ENCODE assay signal across 22 mouse cellular contexts in genomic region chr1:182897071-182897470, GRCm38 (mm10). TPM values are rescaled to one million over a fixed set of nuclear protein-coding genes. Genes with fewer than 3 reads are reported as not detected.
DNase-seq lines count a peak whose midpoint lies in the region; ATAC-seq lines count a peak whose summit lies in the region.
"Had no signal": no experiment of that assay in that cellular context is flagged by ENCODE, and none has a peak within 500 bp of the region (broad histone marks: within the 10 kb centered on the region; RNA-seq: fewer than 3 reads in every experiment).

No protein-coding gene starts in this region.

- peaks cover 2% of the 10 kb centered on the region for H3K36me3 ChIP-seq in hindbrain, embryonic 12.5 days
- H3K36me3 ChIP-seq in hindbrain, embryonic 11.5 days (ENCODE audit: control insufficient read depth, insufficient read depth, low read length): no peaks in the 10 kb centered on the region
- peaks cover 3% of the 10 kb centered on the region; the same call in 1 of the 2 replicates for H3K36me3 ChIP-seq in midbrain, embryonic 13.5 days
- H3K36me3 ChIP-seq in midbrain, embryonic 14.5 days (ENCODE audit: control insufficient read depth, insufficient read depth, low read length): no peaks in the 10 kb centered on the region; the same call in 1 of the 2 replicates
- H3K36me3 ChIP-seq in hindbrain, embryonic 15.5 days: 0 out of 2 replicates have a peak, but pooled peaks cover 2% of the 10 kb centered on the region
- H3K36me3 ChIP-seq in neural tube, embryonic 15.5 days: peaks cover 6% of the 10 kb centered on the region; the same call in 1 of the 2 replicates
- H3K36me3 ChIP-seq: embryonic facial prominence, embryonic 10.5 days; embryonic facial prominence, embryonic 15.5 days; heart, embryonic 12.5 days; liver, embryonic 12.5 days had no signal

- DNase-seq in hindbrain, embryonic 11.5 days (ENCODE audit: low spot score): no peak
- no peak for DNase-seq in midbrain, embryonic 14.5 days
- DNase-seq in embryo, embryonic 11 days: no peak
- DNase-seq: adrenal gland, postnatal 25 days; B cell, adult 2 months; heart, adult 2 months; kidney, adult 8-10 months; kidney, postnatal 10 days; liver, postnatal 0 days; lung, postnatal 4 days had no signal

- no peaks in the 10 kb centered on the region for H3K9me3 ChIP-seq in hindbrain, embryonic 12.5 days (replicated peaks)
- H3K9me3 ChIP-seq in hindbrain, embryonic 11.5 days (ENCODE audit: control insufficient read depth, low read length): no peaks in the 10 kb centered on the region
- H3K9me3 ChIP-seq in midbrain, embryonic 13.5 days: no peaks in the 10 kb centered on the region
- H3K9me3 ChIP-seq in midbrain, embryonic 14.5 days (ENCODE audit: control insufficient read depth, low read length): no peaks in the 10 kb centered on the region
- H3K9me3 ChIP-seq in hindbrain, embryonic 15.5 days: no peaks in the 10 kb centered on the region
- no peaks in the 10 kb centered on the region for H3K9me3 ChIP-seq in neural tube, embryonic 15.5 days (replicated peaks)
- H3K9me3 ChIP-seq: embryonic facial prominence, embryonic 10.5 days; embryonic facial prominence, embryonic 15.5 days; heart, embryonic 12.5 days; liver, embryonic 12.5 days had no signal

- H3K4me3 ChIP-seq in hindbrain, embryonic 12.5 days: no peak overlapping the region
- H3K4me3 ChIP-seq in hindbrain, embryonic 11.5 days (ENCODE audit: low read depth, low read length): no peak overlapping the region
- no peak overlapping the region for H3K4me3 ChIP-seq in midbrain, embryonic 13.5 days (replicated peaks)
- H3K4me3 ChIP-seq in midbrain, embryonic 14.5 days (replicated peaks; ENCODE audit: low read depth, low read length): no peak overlapping the region
- H3K4me3 ChIP-seq in hindbrain, embryonic 15.5 days: no peak overlapping the region
- no peak overlapping the region for H3K4me3 ChIP-seq in neural tube, embryonic 15.5 days (replicated peaks)
- H3K4me3 ChIP-seq: embryonic facial prominence, embryonic 10.5 days; embryonic facial prominence, embryonic 15.5 days; heart, adult 2 months; heart, embryonic 12.5 days; left cerebral cortex, adult 2 months; liver, embryonic 12.5 days; megakaryocyte, embryonic 14.5 days had no signal

- no peak overlapping the region for H3K9ac ChIP-seq in hindbrain, embryonic 12.5 days
- H3K9ac ChIP-seq in hindbrain, embryonic 11.5 days (ENCODE audit: low read depth, low read length): no peak overlapping the region
- H3K9ac ChIP-seq in midbrain, embryonic 13.5 days (replicated peaks): no peak overlapping the region
- H3K9ac ChIP-seq in midbrain, embryonic 14.5 days (replicated peaks; ENCODE audit: low read length): no peak overlapping the region
- no peak overlapping the region for H3K9ac ChIP-seq in hindbrain, embryonic 15.5 days
- no peak overlapping the region for H3K9ac ChIP-seq in neural tube, embryonic 15.5 days (replicated peaks)
- H3K9ac ChIP-seq: embryonic facial prominence, embryonic 15.5 days; heart, embryonic 12.5 days; liver, embryonic 12.5 days; liver, postnatal 0 days had no signal

- no peak; the same call in 1 of the 2 replicates for ATAC-seq in hindbrain, embryonic 12.5 days (ENCODE audit: low FRiP score)
- ATAC-seq in hindbrain, embryonic 11.5 days (ENCODE audit: low FRiP score): no peak
- ATAC-seq in midbrain, embryonic 13.5 days: 0 out of 2 replicates have a peak, but pooled peaks have one; percentile 55
- ATAC-seq in midbrain, embryonic 14.5 days (ENCODE audit: low FRiP score, low TSS enrichment): no peak
- no peak for ATAC-seq in hindbrain, embryonic 15.5 days (ENCODE audit: low FRiP score, low read depth)
- 0 out of 2 replicates have a peak, but pooled peaks have one; percentile 8 for ATAC-seq in neural tube, embryonic 15.5 days (ENCODE audit: low FRiP score)
- no peak for ATAC-seq in inflammation-experienced regulatory T-cells, adult 6 months
- ATAC-seq: liver, embryonic 12.5 days; liver, postnatal 0 days; lung, postnatal 0 days had no signal

- 57% methylated on average over 6 of the region's 6 CpGs for WGBS in hindbrain, embryonic 12.5 days
- WGBS in hindbrain, embryonic 11.5 days: 64% methylated on average over 6 of the region's 6 CpGs
- WGBS in midbrain, embryonic 13.5 days: 76% methylated on average over 6 of the region's 6 CpGs
- WGBS in midbrain, embryonic 14.5 days: 69% methylated on average over 6 of the region's 6 CpGs
- 62% methylated on average over 6 of the region's 6 CpGs for WGBS in hindbrain, embryonic 15.5 days
- WGBS in neural tube, embryonic 15.5 days: 53% methylated on average over 6 of the region's 6 CpGs

- peak overlapping the region; percentile 13; the same call in 1 of the 2 replicates for H3K27ac ChIP-seq in hindbrain, embryonic 12.5 days
- no peak overlapping the region for H3K27ac ChIP-seq in hindbrain, embryonic 11.5 days (ENCODE audit: low read depth, low read length)
- peak overlapping the region; percentile 37; the same call in 1 of the 2 replicates for H3K27ac ChIP-seq in midbrain, embryonic 13.5 days
- no peak overlapping the region; the same call in 1 of the 2 replicates for H3K27ac ChIP-seq in midbrain, embryonic 14.5 days (replicated peaks; ENCODE audit: low read depth, low read length)
- peak overlapping the region; percentile 36 for H3K27ac ChIP-seq in hindbrain, embryonic 15.5 days (replicated peaks)
- H3K27ac ChIP-seq in neural tube, embryonic 15.5 days (replicated peaks): peak overlapping the region; percentile 70
- H3K27ac ChIP-seq: embryonic facial prominence, embryonic 10.5 days; embryonic facial prominence, embryonic 15.5 days; heart, adult 2 months; left cerebral cortex, adult 2 months; liver, embryonic 12.5 days had no signal

- no peaks in the 10 kb centered on the region for H3K27me3 ChIP-seq in hindbrain, embryonic 12.5 days
- no peaks in the 10 kb centered on the region for H3K27me3 ChIP-seq in hindbrain, embryonic 11.5 days (ENCODE audit: control insufficient read depth, insufficient read depth, low read length)
- no peaks in the 10 kb centered on the region for H3K27me3 ChIP-seq in midbrain, embryonic 13.5 days
- H3K27me3 ChIP-seq in midbrain, embryonic 14.5 days (ENCODE audit: control insufficient read depth, insufficient read depth, low read length): no peaks in the 10 kb centered on the region
- H3K27me3 ChIP-seq in hindbrain, embryonic 15.5 days: no peaks in the 10 kb centered on the region
- no peaks in the 10 kb centered on the region for H3K27me3 ChIP-seq in neural tube, embryonic 15.5 days (replicated peaks)
- H3K27me3 ChIP-seq: embryonic facial prominence, embryonic 15.5 days; heart, embryonic 12.5 days; liver, embryonic 12.5 days had no signal

- H3K4me1 ChIP-seq in hindbrain, embryonic 12.5 days: peaks cover 15% of the 10 kb centered on the region
- no peaks in the 10 kb centered on the region for H3K4me1 ChIP-seq in hindbrain, embryonic 11.5 days (replicated peaks; ENCODE audit: control insufficient read depth, insufficient read depth, low read length)
- peaks cover 12% of the 10 kb centered on the region for H3K4me1 ChIP-seq in midbrain, embryonic 13.5 days (replicated peaks)
- H3K4me1 ChIP-seq in midbrain, embryonic 14.5 days (ENCODE audit: control insufficient read depth, insufficient read depth, low read length): peaks cover 4% of the 10 kb centered on the region; the same call in 1 of the 2 replicates
- H3K4me1 ChIP-seq in hindbrain, embryonic 15.5 days (replicated peaks): peaks cover 5% of the 10 kb centered on the region; the same call in 1 of the 2 replicates
- peaks cover 16% of the 10 kb centered on the region for H3K4me1 ChIP-seq in neural tube, embryonic 15.5 days
- H3K4me1 ChIP-seq: embryonic facial prominence, embryonic 10.5 days; embryonic facial prominence, embryonic 15.5 days; liver, embryonic 12.5 days; megakaryocyte, embryonic 14.5 days had no signal

- H3K4me2 ChIP-seq in hindbrain, embryonic 12.5 days (replicated peaks): no peak overlapping the region
- H3K4me2 ChIP-seq in hindbrain, embryonic 11.5 days (replicated peaks; ENCODE audit: low read depth, low read length): no peak overlapping the region
- H3K4me2 ChIP-seq in midbrain, embryonic 13.5 days (replicated peaks): no peak overlapping the region
- no peak overlapping the region for H3K4me2 ChIP-seq in midbrain, embryonic 14.5 days (ENCODE audit: low read length)
- no peak overlapping the region for H3K4me2 ChIP-seq in hindbrain, embryonic 15.5 days
- no peak overlapping the region for H3K4me2 ChIP-seq in neural tube, embryonic 15.5 days
- H3K4me2 ChIP-seq: embryonic facial prominence, embryonic 15.5 days; heart, embryonic 12.5 days; liver, embryonic 12.5 days had no signal

RNA-seq across cellular contexts. Expression of gene Tlr5, which starts 57.5 kb away (rescaled TPM):
- 0.23 and 0.56 TPM in 2 replicates for polyA plus RNA-seq in hindbrain, embryonic 12.5 days (2016; fragmentation: Nextera tagmentation; extraction: Ambion mirVana)
- polyA plus RNA-seq in hindbrain, embryonic 11.5 days (2014; fragmentation: Nextera tagmentation; extraction: Ambion mirVana): 0.96 and 1.3 TPM in 2 replicates
- polyA plus RNA-seq in midbrain, embryonic 13.5 days (2015; fragmentation: Nextera tagmentation; extraction: Ambion mirVana): 0.30 and 0.39 TPM in 2 replicates
- 0.09 and 0.25 TPM in 2 replicates for polyA plus RNA-seq in midbrain, embryonic 14.5 days (2014; fragmentation: Nextera tagmentation; extraction: Ambion mirVana)
- 0.22 and 0.31 TPM in 2 replicates for polyA plus RNA-seq in hindbrain, embryonic 15.5 days (2015; fragmentation: Nextera tagmentation; extraction: Ambion mirVana)
- polyA plus RNA-seq in neural tube, embryonic 15.5 days (2015; fragmentation: Nextera tagmentation; extraction: Ambion mirVana): 0.36 and 0.61 TPM in 2 replicates
- not detected for polyA plus RNA-seq in inflammation-experienced regulatory T-cells, adult 6 months (2017; shearing (Covaris generic))

Comparison
In these comparisons a context has a peak if more than half of its experiments do, and no peak if none do; other contexts are left out.
1. ATAC-seq: peak in midbrain, embryonic 13.5 days (single experiment) and neural tube, embryonic 15.5 days (single experiment); none in hindbrain, embryonic 12.5 days (single experiment), hindbrain, embryonic 11.5 days (single experiment), midbrain, embryonic 14.5 days (single experiment), hindbrain, embryonic 15.5 days (single experiment) and inflammation-experienced regulatory T-cells, adult 6 months (single experiment).
2. H3K27ac ChIP-seq: peak in hindbrain, embryonic 12.5 days (single experiment), midbrain, embryonic 13.5 days (single experiment), hindbrain, embryonic 15.5 days (single experiment) and neural tube, embryonic 15.5 days (single experiment); none in hindbrain, embryonic 11.5 days (single experiment) and midbrain, embryonic 14.5 days (single experiment).